Mouse (Mus musculus) liver, adult 2 months (tissue): ENCODE measurements around the gene Nr5a2. TPM values are rescaled to one million over a fixed set of nuclear protein-coding genes. Genes with fewer than 3 reads are reported as not detected.
A peak's percentile ranks its signal among the peaks of the same experiment; 100 is the strongest.

ENCODE experiments used
- DNase-seq: peaks from one replicate; pipeline ENCODE4 v3.0.0-alpha.2; 2011; ENCODE audit warnings: low read depth, low spot score; ENCODE audit errors: extremely low read depth
- H3K27ac ChIP-seq: fragments of 200-500 bp; replicated peaks from 2 replicates; pipeline ENCODE4 v1.5.1; 2012; ENCODE audit warnings: low read depth, mild to moderate bottlenecking, control low read depth, inconsistent platforms, low read length; ENCODE audit not compliant: insufficient read depth
- H3K27me3 ChIP-seq: fragments of 200-500 bp; 2 replicates; pipeline ENCODE4 v1.6.1; 2012; ENCODE audit warnings: mild to moderate bottlenecking, moderate library complexity, low read length, inconsistent platforms; ENCODE audit not compliant: control insufficient read depth, insufficient read depth
- H3K36me3 ChIP-seq: fragments of 200-500 bp; 2 replicates; pipeline ENCODE4 v1.6.1; 2012; ENCODE audit warnings: low read length, inconsistent platforms; ENCODE audit not compliant: control insufficient read depth, insufficient read depth
- H3K4me1 ChIP-seq: fragments of 200-500 bp; 2 replicates; pipeline ENCODE4 v1.6.1; 2011; ENCODE audit warnings: low read length; ENCODE audit not compliant: control insufficient read depth, insufficient read depth
- H3K4me3 ChIP-seq: fragments of 200-500 bp; 2 replicates; pipeline ENCODE4 v1.5.1; 2011; ENCODE audit warnings: low read depth, mild to moderate bottlenecking, control low read depth, low read length, moderate library complexity; ENCODE audit not compliant: insufficient read depth
- H3K79me2 ChIP-seq: fragments of 200-500 bp; 2 replicates; pipeline ENCODE4 v1.6.1; 2012; ENCODE audit warnings: inconsistent platforms, mild to moderate bottlenecking, low read length, moderate library complexity; ENCODE audit not compliant: control insufficient read depth, insufficient read depth
- H3K9ac ChIP-seq: fragments of 200-500 bp; 2 replicates; pipeline ENCODE4 v1.6.1; 2012; ENCODE audit warnings: low read depth, mild to moderate bottlenecking, control low read depth, inconsistent platforms, low read length
- CTCF ChIP-seq: fragments of 200-500 bp; IDR thresholded peaks from 2 replicates; pipeline ENCODE4 v1.5.1; 2011; ENCODE audit warnings: low read depth, low read length, control low read depth
- POLR2A ChIP-seq: fragments of 200-500 bp; IDR thresholded peaks from 2 replicates; pipeline ENCODE4 v1.6.1; 2011; ENCODE audit warnings: low read length, control low read depth; ENCODE audit not compliant: insufficient read depth; ENCODE audit errors: extremely low read depth
- WGBS: fragments of 180-500 bp; shearing (Covaris S2); methylation state at CpG from one replicate; pipeline ENCODE4 v1.1.7; 2018; 5-methylcytosine and 5-hydroxymethylcytosine counted together
- polyA plus RNA-seq: library from polyadenylated mRNA; depleted of rRNA; stranded (reverse); fragments of >200 nt; gene quantifications from 2 replicates; pipeline ENCODE4 v1.2.3, GENCODE M21; 2012
- total RNA-seq: library from RNA; depleted of rRNA; stranded (reverse); fragments of >200 nt; gene quantifications from 2 replicates; pipeline ENCODE4 v1.2.3, GENCODE M21; 2014

Nr5a2 gene
- total and polyA plus RNA-seq, 2 experiments = 21.4 to 37.7 TPM

DNA sequence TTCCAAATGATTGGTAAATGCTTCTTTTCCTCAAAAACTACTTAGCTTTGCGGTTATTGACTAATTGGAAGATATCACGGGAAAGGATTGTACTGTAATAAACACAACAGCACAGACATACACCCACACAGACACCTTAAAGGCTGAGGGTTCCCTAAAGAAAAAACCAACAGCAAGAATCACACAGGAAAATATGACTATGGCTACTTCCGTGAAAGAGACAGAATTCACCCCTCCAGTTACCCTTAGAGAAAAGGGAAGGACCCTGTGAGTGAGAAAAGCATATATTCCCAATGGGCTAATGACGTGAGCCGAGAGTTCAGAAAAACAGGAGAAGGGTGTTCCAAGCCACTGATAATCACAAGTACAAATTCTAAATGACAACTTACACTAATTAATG, 92.0 kb downstream of the Nr5a2 start:
- no peak overlapping the region for H3K4me3 ChIP-seq
- 85% methylated on average over 5 of the region's 5 CpGs for WGBS
- peaks cover 30% of the 10 kb centered on the region; the same call in 1 of the 2 replicates for H3K79me2 ChIP-seq
- H3K9ac ChIP-seq = no peak overlapping the region
- DNase-seq = no peak
- H3K36me3 ChIP-seq = peaks cover 15% of the 10 kb centered on the region; the same call in 1 of the 2 replicates
- H3K4me1 ChIP-seq = no peaks in the 10 kb centered on the region
- TF ChIP-seq CTCF (no peak), POLR2A (no peak)
- no peak overlapping the region for H3K27ac ChIP-seq
- H3K27me3 ChIP-seq = no peaks in the 10 kb centered on the region

DNA sequence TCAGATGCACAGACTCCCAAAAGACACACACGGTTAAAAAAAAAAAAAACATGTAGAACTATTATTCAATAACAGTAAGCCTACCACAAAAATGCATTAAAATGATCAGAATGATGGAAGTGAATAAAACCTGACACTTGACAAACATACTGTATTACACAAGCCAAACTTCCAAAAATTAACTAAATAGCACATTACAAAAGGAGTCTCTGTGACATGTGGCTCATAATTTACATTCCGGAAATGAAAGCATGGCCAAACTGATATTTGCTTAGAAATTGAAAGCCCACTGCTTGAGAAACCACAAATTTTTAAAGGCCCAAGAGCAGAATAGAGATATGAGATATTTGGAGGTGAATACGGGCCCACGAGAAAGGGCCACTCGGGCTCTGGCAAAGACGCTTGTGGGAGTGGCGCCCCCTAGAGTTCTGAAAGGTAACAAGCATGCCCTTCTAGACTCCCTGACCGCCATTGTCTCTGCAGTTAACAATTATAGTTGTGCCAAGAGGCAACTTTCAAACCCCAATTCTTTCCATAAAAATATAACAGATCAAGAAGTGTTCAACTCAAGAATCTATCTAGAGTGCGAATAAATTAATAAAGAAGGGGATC, 93.7 kb downstream of the Nr5a2 start:
- no peak overlapping the region for H3K27ac ChIP-seq
- no peaks in the 10 kb centered on the region for H3K4me1 ChIP-seq
- DNase-seq = no peak
- no peak overlapping the region for H3K4me3 ChIP-seq
- peaks cover 15% of the 10 kb centered on the region; the same call in 1 of the 2 replicates for H3K36me3 ChIP-seq
- peaks cover 27% of the 10 kb centered on the region; the same call in 1 of the 2 replicates for H3K79me2 ChIP-seq
- TF ChIP-seq CTCF (peak; percentile 70), POLR2A (no peak)
- whole genome bisulfite sequencing = 69% methylated on average over 9 of the region's 9 CpGs
- H3K27me3 ChIP-seq = no peaks in the 10 kb centered on the region
- no peak overlapping the region for H3K9ac ChIP-seq

DNA sequence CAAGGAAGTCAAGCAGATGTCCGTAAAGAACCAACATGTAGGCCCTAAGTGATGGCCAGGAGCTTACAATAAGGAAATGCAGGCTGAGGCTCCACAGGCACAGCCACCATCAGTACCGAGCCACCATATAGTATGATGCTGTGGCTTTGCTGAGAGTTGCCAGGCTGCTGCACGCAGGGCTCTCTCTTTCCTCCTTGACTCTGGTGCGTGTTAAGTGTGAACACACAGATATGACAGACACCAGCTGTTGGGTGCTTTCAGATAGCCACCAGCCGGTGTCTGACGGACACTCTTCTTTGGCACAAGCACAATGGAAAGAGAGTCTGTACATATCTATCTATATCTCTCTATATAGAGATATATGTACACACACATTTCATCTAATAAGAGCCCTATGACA, 97.0 kb downstream of the Nr5a2 start:
- Histone ChIP-seq H3K4me3 (no peak overlapping the region), H3K27ac (no peak overlapping the region), H3K79me2 (peaks cover 19% of the 10 kb centered on the region; the same call in 1 of the 2 replicates), H3K36me3 (peaks cover 4% of the 10 kb centered on the region; the same call in 1 of the 2 replicates), H3K4me1 (peaks cover 11% of the 10 kb centered on the region; the same call in 1 of the 2 replicates), H3K27me3 (no peaks in the 10 kb centered on the region), H3K9ac (no peak overlapping the region)
- whole genome bisulfite sequencing = 94% methylated on average over 6 of the region's 6 CpGs
- TF ChIP-seq POLR2A (no peak), CTCF (no peak)
- DNase-seq = no peak

DNA sequence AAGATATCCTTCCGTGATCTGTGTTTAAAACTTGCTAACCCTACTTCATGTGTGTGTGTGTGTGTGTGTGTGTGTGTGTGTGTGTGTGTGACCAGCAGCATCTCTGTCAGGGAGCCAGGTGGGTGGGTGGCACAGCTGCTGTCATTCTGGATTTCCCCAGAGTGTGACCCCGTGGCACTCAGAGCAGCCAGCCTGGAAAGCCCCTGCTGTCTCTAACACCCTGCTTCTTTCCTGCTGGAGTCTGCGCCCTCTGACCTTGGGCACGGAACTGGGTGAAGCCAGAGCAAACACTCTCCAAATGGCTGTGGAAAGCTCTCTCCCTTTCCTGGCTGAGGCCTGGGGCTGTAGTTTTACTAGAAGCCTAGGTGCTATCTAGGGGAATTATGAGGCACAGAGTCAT, 100.8 kb downstream of the Nr5a2 start:
- TF ChIP-seq POLR2A (no peak), CTCF (no peak)
- H3K27me3 ChIP-seq = no peaks in the 10 kb centered on the region
- H3K9ac ChIP-seq = no peak overlapping the region
- H3K4me3 ChIP-seq = no peak overlapping the region
- no peaks in the 10 kb centered on the region; the same call in 1 of the 2 replicates for H3K36me3 ChIP-seq
- peaks cover 11% of the 10 kb centered on the region; the same call in 1 of the 2 replicates for H3K4me1 ChIP-seq
- peaks cover 12% of the 10 kb centered on the region; the same call in 1 of the 2 replicates for H3K79me2 ChIP-seq
- DNase-seq = peak; percentile 61
- H3K27ac ChIP-seq = no peak overlapping the region
- WGBS = 11% methylated on average over 4 of the region's 4 CpGs

DNA sequence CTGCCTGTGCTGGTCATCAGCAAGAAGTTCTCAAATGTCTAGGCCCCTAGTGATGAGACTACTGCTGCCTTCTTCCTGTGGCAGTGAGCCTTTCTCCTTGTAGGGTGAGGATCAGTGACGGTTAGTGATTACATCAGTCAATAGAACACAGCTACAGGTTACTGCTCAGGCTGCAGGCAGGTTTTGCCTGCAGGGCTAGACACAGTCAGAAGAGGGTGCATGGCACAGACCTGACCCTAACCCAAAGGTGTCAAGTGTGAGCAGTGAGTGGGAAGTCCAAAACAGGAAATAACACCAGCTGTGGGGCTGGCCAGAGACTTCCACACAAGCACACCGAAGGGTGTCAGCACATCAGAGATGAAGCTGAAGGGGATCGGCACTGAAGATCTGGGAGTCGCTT, 101.5 kb downstream of the Nr5a2 start:
- TF ChIP-seq POLR2A (no peak), CTCF (0 out of 2 replicates have a peak, but pooled peaks have one; percentile 8)
- 63% methylated on average over 4 of the region's 4 CpGs for WGBS
- H3K27me3 ChIP-seq = no peaks in the 10 kb centered on the region

DNA sequence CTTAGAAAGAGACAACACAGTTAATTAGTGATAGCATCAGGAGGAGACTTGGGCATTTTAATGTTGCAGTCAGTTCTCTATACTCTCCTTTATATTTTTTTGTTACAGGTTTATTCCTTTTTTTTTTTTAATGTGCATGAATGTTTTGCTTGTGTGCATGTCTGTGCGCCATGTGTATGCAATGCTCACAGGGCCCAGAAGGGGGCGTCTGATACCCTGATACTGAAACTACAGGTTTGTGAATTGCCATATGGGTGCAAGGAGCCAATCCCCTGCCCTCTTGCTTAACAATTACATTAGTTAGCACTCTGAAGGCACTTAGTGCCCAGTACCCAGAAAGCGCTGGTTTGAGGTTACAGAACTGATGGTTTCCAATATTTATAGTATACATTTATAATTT, 104.1 kb downstream of the Nr5a2 start:
- Histone ChIP-seq H3K4me1 (peaks cover 9% of the 10 kb centered on the region; the same call in 1 of the 2 replicates), H3K4me3 (no peak overlapping the region), H3K9ac (no peak overlapping the region), H3K27ac (no peak overlapping the region), H3K79me2 (peaks cover 4% of the 10 kb centered on the region; the same call in 1 of the 2 replicates), H3K27me3 (no peaks in the 10 kb centered on the region), H3K36me3 (peaks cover 2% of the 10 kb centered on the region; the same call in 1 of the 2 replicates)
- WGBS = 87% methylated on average over 3 of the region's 3 CpGs
- no peak for DNase-seq
- TF ChIP-seq POLR2A (no peak), CTCF (peak; percentile 15; the same call in 1 of the 2 replicates)

More for the DNA sequence above, 101.5 kb downstream of the Nr5a2 start:
- Histone ChIP-seq H3K79me2 (peaks cover 12% of the 10 kb centered on the region; the same call in 1 of the 2 replicates), H3K4me1 (peaks cover 11% of the 10 kb centered on the region; the same call in 1 of the 2 replicates), H3K4me3 (no peak overlapping the region), H3K36me3 (no peaks in the 10 kb centered on the region; the same call in 1 of the 2 replicates), H3K27ac (no peak overlapping the region), H3K9ac (no peak overlapping the region)
- no peak for DNase-seq
